Mouse (Mus musculus) T-helper 2 cell (primary cell): ENCODE measurements around the gene Atp6v0a4.

ENCODE experiments used
- in situ Hi-C: fragments of 300-600 bp; cut with MboI, MseI; formaldehyde crosslinking; loops from one replicate; pipeline ENCODE4 v1.15.1; 2025; ENCODE audit warnings: high pct_unique_total_duplicates

Atp6v0a4 gene

GRCm38 (mm10) chr6:38080364-38080763 is 44.0 kb downstream of the Atp6v0a4 start:
- in situ Hi-C loops = no loop called here

- in situ Hi-C loops = no loop called here
Measured at GRCm38 (mm10) chr6:38073592-38073991, 50.8 kb downstream of the Atp6v0a4 start.

- in situ Hi-C loops = no loop called here
Measured at GRCm38 (mm10) chr6:38072137-38072796, 52.1 kb downstream of the Atp6v0a4 start.

GRCm38 (mm10) chr6:38071256-38071655 is 53.1 kb downstream of the Atp6v0a4 start:
- in situ Hi-C loops = no loop called here

GRCm38 (mm10) chr6:38066215-38066614 is 58.2 kb downstream of the Atp6v0a4 start:
- in situ Hi-C loops = loop anchor here (10.0 kb wide), 1 partner anchor 471 kb away; no protein-coding TSS in a partner anchor

- in situ Hi-C loops = loop anchor here (10.0 kb wide), 1 partner anchor 471 kb away; no protein-coding TSS in a partner anchor
Measured at GRCm38 (mm10) chr6:38065501-38066122, 58.8 kb downstream of the Atp6v0a4 start.

- in situ Hi-C loops = loop anchor here (10.0 kb wide), 1 partner anchor 470 kb away; no protein-coding TSS in a partner anchor
Measured at GRCm38 (mm10) chr6:38065122-38065500, 59.3 kb downstream of the Atp6v0a4 start.

- in situ Hi-C loops = loop anchor here (10.0 kb wide), 1 partner anchor 470 kb away; no protein-coding TSS in a partner anchor
Measured at GRCm38 (mm10) chr6:38064621-38065020, 59.8 kb downstream of the Atp6v0a4 start.

GRCm38 (mm10) chr6:38058805-38059204 is 65.6 kb downstream of the Atp6v0a4 start:
- in situ Hi-C loops = no loop called here

GRCm38 (mm10) chr6:38055471-38056330 is 68.7 kb downstream of the Atp6v0a4 start:
- in situ Hi-C loops = no loop called here

GRCm38 (mm10) chr6:38049601-38050000 is 74.8 kb downstream of the Atp6v0a4 start:
- in situ Hi-C loops = no loop called here

GRCm38 (mm10) chr6:38048800-38049561 is 75.4 kb downstream of the Atp6v0a4 start:
- in situ Hi-C loops = no loop called here

- in situ Hi-C loops = no loop called here
Measured at GRCm38 (mm10) chr6:38048003-38048402, 76.4 kb downstream of the Atp6v0a4 start.

GRCm38 (mm10) chr6:38046838-38047237 is 77.5 kb downstream of the Atp6v0a4 start, which contains the start of gene Svopl:
Svopl (minus strand) TSS chr6:38046996.
- in situ Hi-C loops = no loop called here

GRCm38 (mm10) chr6:38032801-38033566 is 91.4 kb downstream of the Atp6v0a4 start:
- in situ Hi-C loops = no loop called here

GRCm38 (mm10) chr6:38031924-38032540 is 92.4 kb downstream of the Atp6v0a4 start:
- in situ Hi-C loops = no loop called here

GRCm38 (mm10) chr6:38028205-38028604 is 96.2 kb downstream of the Atp6v0a4 start:
- in situ Hi-C loops = no loop called here

- in situ Hi-C loops = no loop called here
Measured at GRCm38 (mm10) chr6:38027771-38028170, 96.6 kb downstream of the Atp6v0a4 start.

GRCm38 (mm10) chr6:38023284-38023683 is 101.1 kb downstream of the Atp6v0a4 start:
- in situ Hi-C loops = no loop called here

- in situ Hi-C loops = no loop called here
Measured at GRCm38 (mm10) chr6:38021406-38021805, 103.0 kb downstream of the Atp6v0a4 start.
